Mouse (Mus musculus) left cerebral cortex, postnatal 14 days (tissue): ENCODE results near the gene St8sia1. TPM values are rescaled to one million over a fixed set of nuclear protein-coding genes. Genes with fewer than 3 reads are reported as not detected.
A peak's percentile ranks its signal among the peaks of the same experiment; 100 is the strongest.
"Not testable (repeated sequence)": the region's sequence is repeated elsewhere in the genome, so short reads cannot be mapped to it uniquely, and the experiment has no call there.

Source experiments
- DNase-seq, 2 experiments: peaks; one replicate each; pipeline ENCODE4 v3.0.0; 2021 to 2022; ENCODE audit warnings: low spot score in 2 of 2, mixed read lengths in 1 of 2
- intact Hi-C: fragments of 180-260 bp; cut with DNase I; formaldehyde crosslinking; loops from one replicate; pipeline ENCODE4 v1.15.1; 2025
- total RNA-seq, 2 experiments: library from RNA; stranded (reverse); gene quantifications; 2 replicates each; pipeline ENCODE4 v1.2.3; 2021

Gene St8sia1
- total RNA-seq, 2 experiments from 2014 or later = 22.1 to 24.0 TPM

- DNase-seq, intact Hi-C loops: not testable (repeated sequence)
These were observed 22.5 kb upstream of the St8sia1 start for GRCm38 (mm10) chr6:142986706-142987105.

GRCm38 (mm10) chr6:142985561-142986238, 21.4 kb upstream of the St8sia1 start:
- DNase-seq, intact Hi-C loops: not testable (repeated sequence)

- no peak for DNase-seq
- intact Hi-C loops = no loop called here
These were observed 15.7 kb upstream of the St8sia1 start for GRCm38 (mm10) chr6:142979665-142980660.

DNA sequence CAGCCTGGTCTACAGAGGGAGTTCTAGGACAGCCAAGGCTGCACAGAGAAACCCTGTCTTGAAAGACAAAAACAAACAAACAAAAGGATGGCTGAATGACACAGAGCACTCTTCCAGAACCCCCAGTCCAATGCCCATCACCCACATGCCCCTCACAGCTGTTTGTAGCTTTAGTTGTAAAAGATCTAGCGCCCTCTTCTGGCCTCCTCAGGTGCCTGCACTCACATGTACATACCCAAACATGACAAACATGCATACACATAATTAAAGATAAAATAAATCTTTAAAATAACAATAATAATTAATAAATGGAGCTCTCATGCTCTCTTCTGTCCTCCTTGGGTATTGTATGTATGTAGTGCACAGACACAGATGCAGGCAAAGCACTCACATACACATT, 13.0 kb upstream of the St8sia1 start:
- intact Hi-C loops = no loop called here
- no peak for DNase-seq

- DNase-seq = no peak
- intact Hi-C loops = no loop called here
These were observed 9.0 kb upstream of the St8sia1 start for GRCm38 (mm10) chr6:142973289-142973688.

GRCm38 (mm10) chr6:142972205-142972604, 8.0 kb upstream of the St8sia1 start:
- DNase-seq = no peak
- intact Hi-C loops = no loop called here

GRCm38 (mm10) chr6:142967407-142967806, 3.2 kb upstream of the St8sia1 start:
- no peak for DNase-seq
- intact Hi-C loops = no loop called here

DNA sequence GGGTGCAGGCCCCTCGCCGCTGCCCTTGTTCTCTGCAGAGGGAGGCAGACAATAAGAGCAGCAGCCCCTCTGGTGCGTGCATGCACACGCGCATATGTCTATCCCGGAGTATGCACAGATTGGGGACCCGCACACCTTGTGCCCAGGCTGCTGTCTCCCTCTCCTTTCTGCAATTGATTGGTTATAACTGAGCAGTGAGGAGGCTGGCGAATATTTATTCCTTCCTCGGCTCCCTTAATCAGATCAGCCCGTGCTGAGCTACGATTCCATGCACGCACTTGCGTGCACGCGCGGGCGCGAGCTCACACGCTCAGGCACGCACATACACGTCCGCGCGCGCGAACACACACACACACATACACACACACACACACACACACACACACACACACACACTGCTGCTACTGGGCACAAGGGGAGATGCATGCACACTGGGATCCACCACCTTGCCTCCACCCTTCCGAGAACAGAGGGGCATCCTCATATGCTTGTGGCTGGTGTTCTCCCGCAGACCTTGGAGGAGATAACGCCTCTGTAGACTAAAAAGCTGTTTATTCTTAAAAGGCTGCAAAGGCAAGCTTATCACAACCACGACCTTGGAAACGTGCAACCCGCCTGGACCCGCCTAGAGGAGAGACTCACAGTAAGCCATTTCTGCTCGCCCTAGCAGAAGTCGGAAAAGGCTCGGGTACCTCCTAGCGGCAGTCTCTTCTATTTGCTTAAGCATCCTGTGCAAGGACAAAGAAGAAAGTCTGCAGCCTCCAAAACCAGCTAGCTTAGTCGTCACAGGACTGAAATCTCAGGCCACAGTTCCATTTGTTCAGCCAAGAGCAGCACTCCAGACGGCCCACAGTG, 506 bp upstream of the St8sia1 start:
- DNase-seq = peak; percentile 88 to 93
- intact Hi-C loops = loop anchor here (2.0 to 5.0 kb wide), 3 partner anchors 87 to 184 kb away; no protein-coding TSS in a partner anchor

DNA sequence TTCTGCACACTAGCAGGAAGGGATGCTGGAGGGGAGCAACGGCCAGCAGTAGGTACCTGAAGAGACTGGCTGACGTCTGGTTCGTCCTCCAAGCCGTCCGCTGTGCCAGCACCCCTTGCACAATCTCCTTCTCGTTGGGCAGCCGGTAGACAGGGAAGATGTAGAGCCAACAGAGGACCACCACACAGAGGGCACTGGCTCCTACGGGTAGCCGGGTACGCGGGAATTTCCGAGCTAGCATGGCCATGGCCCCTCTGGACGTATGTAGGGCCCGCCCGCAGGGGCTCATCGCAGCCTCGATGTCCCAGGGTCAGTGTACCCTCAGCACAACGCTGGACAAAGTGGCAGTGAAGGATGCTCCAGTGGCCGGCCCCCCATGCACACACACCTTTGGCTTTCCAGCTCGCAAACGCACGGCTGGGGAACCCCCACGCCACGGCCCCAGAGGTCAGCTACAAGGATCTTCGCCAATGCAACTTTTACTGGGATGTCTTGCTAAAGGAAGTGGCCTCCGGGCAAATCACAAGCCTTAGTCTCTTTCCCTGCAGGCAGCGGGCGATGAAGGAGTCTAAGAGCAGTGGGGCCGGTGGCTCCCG, 674 bp downstream of the St8sia1 start:
- intact Hi-C loops = loop anchor here (2.0 to 5.0 kb wide), 3 partner anchors 86 to 183 kb away; no protein-coding TSS in a partner anchor
- peak in 1 of 2 experiments; percentile 20 for DNase-seq

DNA sequence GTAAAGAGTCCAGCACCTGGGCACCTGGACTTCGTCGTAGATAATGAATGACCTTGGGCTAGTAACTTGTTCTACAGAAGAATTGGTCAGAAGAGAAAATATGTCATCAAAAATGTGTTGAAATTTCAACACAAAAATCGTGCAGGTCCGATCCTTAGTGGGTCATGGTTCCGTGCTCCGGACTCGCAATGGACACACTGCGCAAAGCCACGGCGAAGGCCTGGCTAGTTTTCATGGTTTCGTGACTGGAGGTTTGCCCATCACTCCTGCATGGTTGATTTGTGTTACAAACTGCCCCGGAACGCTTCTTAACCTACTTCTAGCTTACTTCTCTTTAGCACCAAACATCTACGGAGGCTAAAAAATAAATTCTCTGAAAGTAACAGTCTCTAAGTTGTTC, 1.4 kb downstream of the St8sia1 start:
- intact Hi-C loops = loop anchor here (5.0 kb wide), 1 partner anchor 86 kb away; no protein-coding TSS in a partner anchor
- no peak for DNase-seq

DNA sequence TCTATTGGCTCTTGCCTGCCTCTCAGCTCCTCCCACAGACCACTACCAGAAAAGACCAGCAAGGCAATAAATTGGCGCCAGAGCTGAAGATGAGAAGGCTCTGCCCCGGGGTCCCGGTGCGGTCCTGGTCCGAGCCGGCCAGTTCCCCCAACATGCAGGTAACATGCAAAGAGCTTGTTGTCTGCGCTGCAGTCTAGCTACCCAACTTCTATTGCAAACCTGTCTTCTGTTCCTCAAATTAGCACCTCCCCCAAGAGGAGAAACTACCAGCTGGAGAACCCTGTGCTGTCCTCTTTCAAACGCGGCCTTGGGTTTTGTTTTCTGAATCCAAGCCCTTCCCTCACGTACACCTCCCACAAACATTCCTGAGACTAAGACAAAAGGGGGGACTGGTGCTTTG, 1.8 kb downstream of the St8sia1 start:
- intact Hi-C loops = loop anchor here (5.0 kb wide), 1 partner anchor 85 kb away; no protein-coding TSS in a partner anchor
- no peak for DNase-seq

GRCm38 (mm10) chr6:142961721-142962455, 2.4 kb downstream of the St8sia1 start:
- intact Hi-C loops = loop anchor here (5.0 kb wide), 1 partner anchor 85 kb away; no protein-coding TSS in a partner anchor
- no peak for DNase-seq

- intact Hi-C loops = no loop called here
- no peak for DNase-seq
These were observed 7.7 kb downstream of the St8sia1 start for GRCm38 (mm10) chr6:142956556-142956955.

DNA sequence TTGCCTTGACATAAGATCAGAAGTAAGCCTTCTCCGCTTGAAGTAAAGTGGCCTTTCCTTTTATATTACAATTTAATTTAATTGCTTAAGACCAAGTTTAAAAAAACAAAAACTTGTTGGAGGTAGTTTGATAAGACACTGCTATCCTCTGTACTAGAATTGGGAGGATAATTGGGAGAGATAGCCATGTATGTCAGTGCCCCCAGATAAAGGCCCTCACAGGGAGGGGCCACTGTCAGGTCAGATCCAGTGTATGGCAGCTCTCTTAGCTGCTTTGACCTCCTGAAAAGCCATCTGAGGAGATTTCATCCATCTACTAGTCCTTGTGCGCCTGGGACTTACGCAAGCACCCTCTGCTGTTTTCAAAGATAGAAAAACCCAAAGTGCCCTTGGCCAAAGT, 9.0 kb downstream of the St8sia1 start:
- intact Hi-C loops = no loop called here
- no peak for DNase-seq

GRCm38 (mm10) chr6:142953189-142953588, 11.1 kb downstream of the St8sia1 start:
- DNase-seq = no peak

DNA sequence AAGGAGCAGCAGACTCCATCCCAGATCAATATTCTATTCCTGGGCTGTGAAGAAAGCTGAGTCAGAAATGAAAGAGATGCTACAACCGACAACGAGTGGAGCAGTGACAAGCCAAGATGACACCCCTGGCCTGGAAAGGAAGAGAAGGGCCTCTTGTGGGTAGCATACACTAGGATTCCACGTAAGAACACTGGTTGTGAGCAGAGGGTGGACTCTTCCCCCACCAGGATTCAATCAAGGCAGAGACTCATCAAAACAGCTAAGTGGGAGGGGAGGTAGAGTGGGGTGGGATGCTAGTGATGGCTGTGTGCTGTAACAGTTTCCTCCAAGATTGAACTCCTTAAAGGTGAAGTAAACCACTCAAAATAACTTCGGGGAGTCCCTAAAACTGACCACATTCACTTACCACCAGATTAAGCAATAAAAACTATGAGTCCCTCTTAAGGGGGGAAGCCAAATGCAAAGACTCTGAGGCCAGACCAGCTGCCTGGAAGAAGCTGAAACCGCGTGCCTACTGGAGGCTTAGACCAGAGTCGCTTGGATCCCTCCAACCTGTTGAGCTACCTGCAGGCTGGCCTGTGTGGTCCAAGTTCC, 11.8 kb downstream of the St8sia1 start:
- intact Hi-C loops = no loop called here
- DNase-seq = no peak

More at GRCm38 (mm10) chr6:142953189-142953588, 11.1 kb downstream of the St8sia1 start:
- intact Hi-C loops = no loop called here

GRCm38 (mm10) chr6:142951564-142952308, 12.5 kb downstream of the St8sia1 start:
- intact Hi-C loops = no loop called here
- no peak for DNase-seq
